Mouse (Mus musculus) embryonic facial prominence, embryonic 13.5 days (tissue): Measurements from ENCODE around the gene Vta1. TPM values are rescaled to one million over a fixed set of nuclear protein-coding genes. Genes with fewer than 3 reads are reported as not detected.

ENCODE experiments used
- ATAC-seq: fragments of 200-750 bp; cut with Nextera tagmentation; 2 replicates; pipeline ENCODE4 v1.8.0; 2017; ENCODE audit warnings: low read depth; ENCODE audit not compliant: insufficient number of reproducible peaks, insufficient read depth, low FRiP score, low TSS enrichment
- H3K27ac ChIP-seq: fragments of 300-500 bp; sonication (generic); 2 replicates; pipeline ENCODE4 v1.5.1; 2015; ENCODE audit warnings: moderate library complexity, mild to moderate bottlenecking, inconsistent platforms
- H3K27me3 ChIP-seq: fragments of 300-500 bp; sonication (generic); 2 replicates; pipeline ENCODE4 v1.6.1; 2015; ENCODE audit warnings: mild to moderate bottlenecking, inconsistent platforms
- H3K36me3 ChIP-seq: fragments of 300-500 bp; sonication (generic); 2 replicates; pipeline ENCODE4 v1.6.1; 2015; ENCODE audit warnings: mild to moderate bottlenecking, inconsistent platforms
- H3K4me1 ChIP-seq: fragments of 300-500 bp; sonication (generic); 2 replicates; pipeline ENCODE4 v1.6.1; 2015; ENCODE audit warnings: inconsistent platforms
- H3K4me2 ChIP-seq: fragments of 300-500 bp; sonication (generic); 2 replicates; pipeline ENCODE4 v1.6.1; 2015; ENCODE audit warnings: moderate library complexity, mild to moderate bottlenecking, inconsistent platforms
- H3K4me3 ChIP-seq: fragments of 300-500 bp; sonication (generic); 2 replicates; pipeline ENCODE4 v1.5.1; 2015; ENCODE audit warnings: mild to moderate bottlenecking, inconsistent platforms
- H3K9ac ChIP-seq: fragments of 300-500 bp; sonication (generic); 2 replicates; pipeline ENCODE4 v1.6.1; 2015; ENCODE audit warnings: mild to moderate bottlenecking, inconsistent platforms
- H3K9me3 ChIP-seq: fragments of 300-500 bp; sonication (generic); 2 replicates; pipeline ENCODE4 v1.6.1; 2016; ENCODE audit warnings: inconsistent platforms
- WGBS: fragments of 180-500 bp; shearing (Covaris S2); methylation state at CpG from one replicate; pipeline ENCODE4 v1.1.7; 2015; ENCODE audit warnings: mixed read lengths; 5-methylcytosine and 5-hydroxymethylcytosine counted together
- polyA plus RNA-seq: library from polyadenylated mRNA; unstranded; fragments of >200 nt; fragmentation: Nextera tagmentation; extraction: Ambion mirVana; gene quantifications from 2 replicates; pipeline ENCODE4 v1.2.1, GENCODE M21; 2015

Vta1 gene
- 92.5 and 101 TPM in 2 replicates for polyA plus RNA-seq

DNA sequence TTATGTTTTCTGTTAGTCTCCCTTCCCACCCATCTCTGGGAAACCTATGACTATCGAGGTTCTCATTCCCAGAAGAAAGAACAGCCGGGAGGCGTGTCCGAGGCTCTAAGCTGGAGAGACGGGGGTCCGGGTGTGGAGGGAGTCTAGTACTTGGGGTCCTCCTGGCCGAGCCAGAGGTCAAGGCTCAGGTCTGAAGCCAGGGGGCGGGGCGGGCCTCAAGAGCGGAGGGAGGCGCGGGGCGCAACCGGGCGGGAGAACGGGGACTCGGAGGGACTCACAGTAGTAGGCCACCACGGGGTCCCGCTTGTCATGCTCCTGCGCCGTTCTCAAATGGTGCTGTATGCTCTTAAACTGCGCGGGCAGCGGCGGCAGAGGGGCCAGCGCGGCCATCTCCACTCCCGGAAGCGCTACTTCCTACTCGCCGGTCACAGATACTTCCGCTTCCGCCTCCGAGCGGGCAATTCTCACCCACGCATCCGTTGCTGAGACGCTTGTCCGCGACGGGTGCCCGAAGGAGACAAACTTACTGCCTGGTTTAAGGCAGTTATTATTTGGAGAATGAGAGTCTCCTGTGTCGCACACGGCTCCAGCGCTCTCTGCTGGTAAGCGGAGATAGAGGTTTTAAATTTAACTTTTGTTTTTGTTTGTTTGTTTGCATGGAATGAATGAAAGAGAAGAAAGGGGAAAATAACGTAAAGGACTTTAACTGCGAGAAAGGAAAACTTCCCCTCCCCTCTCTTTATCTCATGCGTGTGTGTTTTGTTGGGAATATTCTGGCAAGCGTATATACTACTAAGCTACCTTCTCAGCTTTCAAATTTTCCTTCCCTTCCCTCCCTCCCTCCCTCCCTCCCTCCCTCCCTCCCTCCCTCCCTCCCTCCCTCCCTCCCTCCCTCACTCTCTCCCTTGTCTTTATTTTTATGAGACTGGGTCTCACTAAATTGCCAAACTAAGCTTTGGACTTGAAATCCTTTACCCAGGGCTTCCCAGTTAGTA, at the start of gene Vta1, which contains the start of gene Nmbr:
Gene Vta1, minus strand, starts transcription at position 489 of the 995 bp plus-strand sequence.
Gene Nmbr, plus strand, starts transcription at position 520 of the 995 bp plus-strand sequence.
- Histone ChIP-seq H3K9me3 (no peaks in the 10 kb centered on the region), H3K27ac (peak within 1 kb of the TSS; percentile 69)
- WGBS: under 1% methylated on average over 50 of the region's 50 CpGs

DNA sequence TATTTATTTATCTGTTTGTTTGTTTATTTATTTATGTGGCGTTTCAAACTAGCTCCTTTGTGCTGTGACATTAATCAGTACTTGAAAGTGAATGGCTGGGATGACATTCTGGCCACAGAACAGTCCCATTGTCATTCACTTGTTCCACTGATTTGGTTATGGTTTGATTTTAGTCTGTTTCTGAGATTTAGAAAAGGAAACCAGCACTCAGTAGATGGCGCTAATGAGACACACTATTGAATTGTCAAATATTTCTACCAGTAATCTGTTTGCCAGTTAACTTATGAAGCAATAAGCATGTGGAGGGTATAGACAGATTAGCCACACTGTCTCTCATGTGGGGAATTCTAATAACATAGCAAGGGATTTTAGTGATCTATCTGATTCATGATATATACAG, 28.9 kb upstream of the Vta1 start:
- no peaks in the 10 kb centered on the region for H3K27me3 ChIP-seq
- H3K4me2 ChIP-seq: no peak overlapping the region
- H3K4me3 ChIP-seq: no peak overlapping the region
- no peaks in the 10 kb centered on the region for H3K9me3 ChIP-seq
- H3K9ac ChIP-seq: no peak overlapping the region
- H3K36me3 ChIP-seq: no peaks in the 10 kb centered on the region
- 6% methylated on average over 2 of the region's 2 CpGs for WGBS
- no peak for ATAC-seq
- no peaks in the 10 kb centered on the region for H3K4me1 ChIP-seq
- H3K27ac ChIP-seq: no peak overlapping the region

More for the DNA sequence above, at the start of gene Vta1, which contains the start of gene Nmbr:
- no peaks in the 10 kb centered on the region for H3K36me3 ChIP-seq
- peak within 1 kb of the TSS; percentile 87 for H3K9ac ChIP-seq
- H3K4me3 ChIP-seq: peak within 1 kb of the TSS; percentile 94
- H3K4me2 ChIP-seq: peak within 1 kb of the TSS; percentile 70
- peak; percentile 94 for ATAC-seq
- H3K4me1 ChIP-seq: peaks cover 11% of the 10 kb centered on the region
- H3K27me3 ChIP-seq: no peaks in the 10 kb centered on the region

DNA sequence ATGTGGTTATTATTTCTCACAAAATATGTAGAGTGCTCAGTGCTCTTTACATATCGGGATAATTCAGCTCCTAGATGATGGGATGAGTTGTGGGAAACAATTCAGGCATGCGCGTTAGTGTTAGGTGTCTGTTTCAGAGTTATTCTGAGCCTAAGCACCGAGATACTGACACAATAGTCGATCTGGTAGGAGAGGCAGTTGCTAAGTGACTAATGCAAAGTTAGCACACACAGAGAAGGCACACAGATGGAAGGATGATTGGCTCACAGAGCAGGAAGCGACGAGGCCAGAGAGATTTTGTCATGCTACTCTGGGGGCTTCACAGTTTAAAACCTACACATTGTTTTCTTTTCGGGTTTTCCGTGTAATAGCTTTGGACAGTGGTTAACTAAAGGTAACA, 20.3 kb upstream of the Vta1 start:
- H3K4me3 ChIP-seq: no peak overlapping the region
- no peak for ATAC-seq
- no peak overlapping the region for H3K4me2 ChIP-seq
- no peaks in the 10 kb centered on the region for H3K4me1 ChIP-seq
- H3K27ac ChIP-seq: no peak overlapping the region
- whole genome bisulfite sequencing: 70% methylated on average over 9 of the region's 9 CpGs
- no peaks in the 10 kb centered on the region for H3K27me3 ChIP-seq
- no peaks in the 10 kb centered on the region for H3K9me3 ChIP-seq
- no peaks in the 10 kb centered on the region for H3K36me3 ChIP-seq
- no peak overlapping the region for H3K9ac ChIP-seq

DNA sequence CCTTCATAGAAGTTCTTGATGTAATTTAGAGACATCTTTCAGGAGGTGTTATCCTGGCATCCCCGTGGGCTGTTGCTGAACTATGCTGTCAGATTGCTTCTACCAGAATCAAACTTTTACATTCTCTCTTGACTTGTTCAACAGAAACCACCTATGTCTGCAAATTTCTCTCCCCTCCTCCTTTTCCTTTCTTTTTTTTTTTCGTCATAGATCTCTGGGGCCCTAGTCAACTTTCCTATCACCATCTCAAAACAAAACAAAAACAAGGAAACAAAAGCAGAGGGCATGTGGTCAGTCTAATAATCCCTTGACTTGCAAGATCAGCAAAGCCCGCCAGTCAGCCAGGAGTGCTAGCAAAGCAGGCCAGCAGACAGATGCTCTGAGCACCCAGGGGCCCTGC, 12.8 kb upstream of the Vta1 start, which contains the start of gene Gje1:
Gene Gje1, minus strand, starts transcription at position 101 of the 400 bp plus-strand sequence.
- WGBS: 59% methylated on average over 3 of the region's 3 CpGs

DNA sequence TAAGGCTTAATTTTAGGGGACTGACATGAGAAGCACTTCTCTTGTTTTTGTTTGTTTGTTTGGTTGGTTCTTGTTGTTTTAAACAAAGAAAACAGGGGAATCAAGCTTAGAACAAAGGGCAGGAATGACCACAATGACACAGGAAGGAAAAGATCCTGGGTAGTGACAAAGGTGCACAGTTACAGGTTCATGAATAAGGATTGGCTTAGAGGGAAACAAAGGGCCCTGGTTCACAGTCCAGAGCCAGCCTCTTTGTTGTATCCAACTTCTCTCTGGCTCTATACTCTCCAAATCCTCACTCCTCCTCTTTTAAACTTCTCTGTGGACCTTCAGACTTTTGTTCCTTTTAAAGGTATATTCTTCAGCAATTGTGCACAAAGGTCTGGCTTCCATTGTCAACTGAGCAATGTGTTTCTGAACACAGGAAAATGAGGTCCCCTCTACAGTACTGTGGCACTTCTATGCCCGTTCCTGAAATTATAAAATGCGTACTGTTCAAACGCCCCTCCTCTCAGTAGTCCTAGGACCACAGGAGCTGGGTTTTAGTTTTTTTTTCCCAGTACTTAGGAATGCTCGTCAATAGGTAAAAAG, 1.4 kb downstream of the Vta1 start:
- Histone ChIP-seq H3K4me3 (peak overlapping the region; percentile 94), H3K27me3 (no peaks in the 10 kb centered on the region), H3K4me1 (peaks cover 11% of the 10 kb centered on the region), H3K27ac (no peak overlapping the region), H3K36me3 (no peaks in the 10 kb centered on the region), H3K9ac (0 out of 2 replicates have a peak overlapping the region, but pooled peaks have one; percentile 87), H3K9me3 (no peaks in the 10 kb centered on the region), H3K4me2 (peak overlapping the region; percentile 70)
- no peak for ATAC-seq
- WGBS: 70% methylated on average over 4 of the region's 4 CpGs

More for the DNA sequence above, 12.8 kb upstream of the Vta1 start, which contains the start of gene Gje1:
- ATAC-seq: no peak
- Histone ChIP-seq H3K27ac (no peak within 1 kb of the TSS), H3K9me3 (no peaks in the 10 kb centered on the region), H3K4me2 (no peak within 1 kb of the TSS), H3K9ac (no peak within 1 kb of the TSS), H3K36me3 (no peaks in the 10 kb centered on the region), H3K4me3 (no peak within 1 kb of the TSS), H3K4me1 (no peaks in the 10 kb centered on the region), H3K27me3 (no peaks in the 10 kb centered on the region)

DNA sequence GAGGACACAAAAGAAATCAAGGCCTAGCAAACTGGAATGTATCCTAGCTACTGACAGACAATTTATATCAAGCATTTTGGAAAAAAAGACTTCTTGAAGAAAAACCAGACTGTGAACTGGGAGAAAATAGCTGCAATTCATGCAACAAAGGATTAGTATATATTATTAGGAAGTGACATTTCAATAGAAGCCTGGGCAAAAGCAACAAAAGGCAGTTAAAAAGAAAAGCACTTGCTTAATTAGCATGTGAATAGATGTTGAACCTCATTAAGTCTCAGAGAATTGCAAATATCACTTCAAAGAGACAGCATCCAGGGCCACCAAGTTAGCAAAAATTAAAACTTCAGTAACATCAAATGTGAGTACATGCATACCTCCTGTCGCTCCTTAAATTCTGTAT, 2.1 kb downstream of the Vta1 start:
- Histone ChIP-seq H3K27me3 (no peaks in the 10 kb centered on the region), H3K9ac (no peak overlapping the region), H3K4me3 (no peak overlapping the region), H3K4me2 (0 out of 2 replicates have a peak overlapping the region, but pooled peaks have one; percentile 70), H3K27ac (no peak overlapping the region), H3K36me3 (no peaks in the 10 kb centered on the region), H3K4me1 (peaks cover 11% of the 10 kb centered on the region), H3K9me3 (no peaks in the 10 kb centered on the region)
- WGBS: 75% methylated on average over 1 of the region's 1 CpGs
- ATAC-seq: no peak

DNA sequence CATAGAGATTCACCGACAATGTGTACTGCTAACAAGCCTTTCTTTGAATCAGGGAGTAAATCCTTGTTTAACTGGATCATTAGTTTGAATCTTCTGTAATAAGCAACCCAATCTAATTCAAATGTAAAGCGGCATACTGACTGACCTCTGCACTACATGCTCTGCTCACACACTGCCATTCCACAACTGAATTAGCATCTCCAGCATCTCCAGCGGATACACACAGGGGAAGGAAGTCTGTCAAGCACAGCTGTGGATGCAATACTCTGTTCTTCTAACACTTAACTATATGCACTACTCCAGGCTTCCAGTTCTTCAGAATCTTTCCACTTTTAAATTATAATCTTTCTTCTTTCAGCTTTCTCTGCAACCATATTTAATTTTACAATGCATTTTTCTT, 15.0 kb downstream of the Vta1 start:
- Histone ChIP-seq H3K9ac (no peak overlapping the region), H3K4me1 (no peaks in the 10 kb centered on the region), H3K27me3 (no peaks in the 10 kb centered on the region), H3K27ac (no peak overlapping the region), H3K4me2 (no peak overlapping the region), H3K36me3 (peaks cover 16% of the 10 kb centered on the region), H3K9me3 (0 out of 2 replicates have a peak, but pooled peaks cover 3% of the 10 kb centered on the region), H3K4me3 (no peak overlapping the region)
- no peak for ATAC-seq
- 89% methylated on average over 3 of the region's 3 CpGs for WGBS

DNA sequence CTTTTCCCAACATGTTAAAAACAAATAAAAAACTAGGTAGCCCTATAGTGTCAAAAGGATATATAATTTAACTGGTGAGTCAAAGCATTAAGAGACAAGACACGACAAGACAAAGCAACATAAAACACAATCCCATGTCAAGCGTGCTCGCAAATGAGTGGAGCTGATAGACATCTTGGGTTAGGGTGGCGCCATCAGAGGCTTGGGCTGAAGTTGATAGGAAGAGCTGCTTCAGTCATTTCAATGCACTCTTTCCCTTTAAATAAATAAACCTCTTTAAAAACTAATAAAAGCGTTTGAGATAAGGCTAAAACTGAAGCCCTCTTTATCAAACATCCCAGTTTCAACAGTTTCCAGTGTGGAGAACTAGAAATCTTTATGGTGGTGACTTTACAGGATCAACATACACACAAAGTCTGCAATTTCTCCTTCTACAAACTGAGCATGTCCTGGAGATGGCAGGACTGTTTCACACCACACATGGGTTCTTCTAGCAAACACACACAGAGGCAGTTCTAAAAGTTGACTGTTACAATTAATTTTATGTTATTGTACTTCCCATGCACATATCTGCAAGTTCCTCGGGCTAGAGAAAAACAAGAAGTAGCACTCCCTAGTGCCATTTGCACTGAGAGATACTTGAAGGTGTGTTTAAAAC, 16.4 kb downstream of the Vta1 start:
- H3K9ac ChIP-seq: no peak overlapping the region
- H3K4me3 ChIP-seq: no peak overlapping the region
- no peak overlapping the region for H3K4me2 ChIP-seq
- 90% methylated on average over 6 of the region's 6 CpGs for WGBS
- no peak for ATAC-seq
- 0 out of 2 replicates have a peak, but pooled peaks cover 3% of the 10 kb centered on the region for H3K9me3 ChIP-seq
- H3K36me3 ChIP-seq: peaks cover 18% of the 10 kb centered on the region
- H3K4me1 ChIP-seq: no peaks in the 10 kb centered on the region
- no peaks in the 10 kb centered on the region for H3K27me3 ChIP-seq
- no peak overlapping the region for H3K27ac ChIP-seq

DNA sequence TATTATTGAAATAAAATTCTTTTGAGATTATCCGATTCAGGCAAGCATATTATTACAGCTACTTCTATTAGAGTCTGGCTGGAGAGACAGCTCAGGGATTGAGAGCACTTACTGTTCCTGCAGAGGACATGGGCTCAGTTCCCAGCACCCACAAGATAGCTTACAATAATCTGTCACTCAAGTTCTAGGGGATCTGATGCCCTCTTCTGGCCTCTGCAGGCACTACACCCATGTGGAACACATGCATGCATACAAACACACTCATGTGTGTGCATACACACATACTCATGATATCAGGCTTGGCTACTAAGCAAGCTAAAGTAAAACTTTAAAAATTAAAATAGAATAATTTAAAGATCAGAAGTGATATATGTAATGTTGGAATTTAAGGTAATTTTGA, 19.7 kb downstream of the Vta1 start:
- no peak overlapping the region for H3K4me3 ChIP-seq

DNA sequence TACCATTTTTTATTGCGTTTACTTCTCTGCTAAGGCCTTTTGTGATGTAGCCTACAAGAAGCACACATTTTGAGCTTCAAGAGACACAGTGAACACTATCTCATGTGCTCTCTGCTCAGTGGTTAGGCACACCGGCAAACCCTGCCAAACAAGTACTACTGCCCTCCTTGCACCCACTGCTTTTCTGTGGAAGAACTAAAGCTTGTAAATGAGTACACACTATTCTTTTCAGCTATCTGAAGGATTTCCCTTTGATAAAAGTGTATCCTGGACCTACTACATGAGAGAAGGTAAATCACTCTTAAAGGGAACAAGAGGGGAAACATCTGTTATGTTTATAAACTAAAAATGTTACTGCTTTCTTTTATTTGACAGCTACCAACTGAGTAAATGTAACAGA, 39.2 kb downstream of the Vta1 start:
- ATAC-seq: no peak
- Histone ChIP-seq H3K4me3 (no peak overlapping the region), H3K4me2 (no peak overlapping the region), H3K36me3 (peaks cover 32% of the 10 kb centered on the region), H3K27me3 (no peaks in the 10 kb centered on the region), H3K9me3 (no peaks in the 10 kb centered on the region), H3K27ac (no peak overlapping the region), H3K4me1 (no peaks in the 10 kb centered on the region), H3K9ac (no peak overlapping the region)
- 93% methylated on average over 2 of the region's 2 CpGs for whole genome bisulfite sequencing

More for the DNA sequence above, 19.7 kb downstream of the Vta1 start:
- Histone ChIP-seq H3K9ac (no peak overlapping the region), H3K4me1 (no peaks in the 10 kb centered on the region), H3K36me3 (peaks cover 18% of the 10 kb centered on the region), H3K4me2 (no peak overlapping the region), H3K27ac (no peak overlapping the region), H3K9me3 (0 out of 2 replicates have a peak, but pooled peaks cover 3% of the 10 kb centered on the region), H3K27me3 (no peaks in the 10 kb centered on the region)
- no peak for ATAC-seq
- WGBS: 93% methylated on average over 1 of the region's 1 CpGs

DNA sequence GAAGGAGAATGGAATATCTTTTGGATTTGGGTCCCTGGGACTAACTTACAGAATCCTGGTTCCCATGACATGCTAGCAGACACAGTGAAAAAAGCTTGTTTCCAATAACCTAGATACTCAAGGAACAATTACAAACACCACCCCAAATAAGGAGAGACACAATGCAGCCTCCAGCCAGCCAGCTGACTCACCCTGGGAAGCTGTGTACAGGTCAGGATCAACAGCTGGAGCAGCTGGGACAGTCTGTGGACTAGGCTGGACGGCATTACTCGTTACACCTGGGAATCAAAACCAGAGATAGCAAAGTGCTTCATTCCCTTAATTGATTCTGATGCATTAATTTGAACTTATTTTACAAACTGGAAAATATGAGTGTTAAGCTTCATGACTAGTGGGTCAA, 44.5 kb downstream of the Vta1 start:
- H3K27me3 ChIP-seq: no peaks in the 10 kb centered on the region
- H3K4me1 ChIP-seq: no peaks in the 10 kb centered on the region
- no peak overlapping the region for H3K27ac ChIP-seq
- no peak for ATAC-seq
- H3K36me3 ChIP-seq: peaks cover 22% of the 10 kb centered on the region
- no peak overlapping the region for H3K4me2 ChIP-seq
- H3K9ac ChIP-seq: no peak overlapping the region
- 82% methylated on average over 2 of the region's 2 CpGs for WGBS
- no peaks in the 10 kb centered on the region for H3K9me3 ChIP-seq
- no peak overlapping the region for H3K4me3 ChIP-seq
